Mouse (Mus musculus): ENCODE results near the gene Dcx. TPM values are rescaled to one million over a fixed set of nuclear protein-coding genes. Genes with fewer than 3 reads are reported as not detected.

The Dcx gene
- polyA plus RNA-seq, 1 experiment from 2014 or later, result 0.48 TPM

- H3K4me1 ChIP-seq, result no peaks in the 10 kb centered on the region
- no peak overlapping the region for H3K4me2 ChIP-seq
- H3K9ac ChIP-seq, result no peak overlapping the region
- no peak overlapping the region for H3K4me3 ChIP-seq
- H3K27me3 ChIP-seq (replicated peaks), result no peaks in the 10 kb centered on the region
- no peaks in the 10 kb centered on the region for H3K9me3 ChIP-seq (replicated peaks)
- H3K36me3 ChIP-seq, result no peaks in the 10 kb centered on the region
- 69% methylated on average over 1 of the region's 1 CpGs for WGBS (ENCODE audit: insufficient replicate concordance)
- no peak for ATAC-seq
- H3K27ac ChIP-seq, result no peak overlapping the region
Observed at GRCm38 (mm10) chrX:143815948-143816347, 117.2 kb downstream of the Dcx start.

Small RNA genes within 50 kb of the gene (microRNA-seq; reads per million reads assigned to microRNA genes)
- gene Gm47298, result not detected

Other genes with a start within 250 kb of the Dcx start
- 25.7 and 29.7 TPM in 2 replicates for gene Capn6, start 105.9 kb downstream of the Dcx start, polyA plus RNA-seq (2016; fragmentation: Nextera tagmentation; extraction: Ambion mirVana)
- 0.08 and 0.13 TPM in 2 replicates for gene A730046J19Rik, start 220.4 kb upstream of the Dcx start, polyA plus RNA-seq (2016; fragmentation: Nextera tagmentation; extraction: Ambion mirVana)

Data from liver, embryonic 12.5 days (tissue).